ENCODE assay signal across 12 mouse cellular contexts in the genomic region with DNA sequence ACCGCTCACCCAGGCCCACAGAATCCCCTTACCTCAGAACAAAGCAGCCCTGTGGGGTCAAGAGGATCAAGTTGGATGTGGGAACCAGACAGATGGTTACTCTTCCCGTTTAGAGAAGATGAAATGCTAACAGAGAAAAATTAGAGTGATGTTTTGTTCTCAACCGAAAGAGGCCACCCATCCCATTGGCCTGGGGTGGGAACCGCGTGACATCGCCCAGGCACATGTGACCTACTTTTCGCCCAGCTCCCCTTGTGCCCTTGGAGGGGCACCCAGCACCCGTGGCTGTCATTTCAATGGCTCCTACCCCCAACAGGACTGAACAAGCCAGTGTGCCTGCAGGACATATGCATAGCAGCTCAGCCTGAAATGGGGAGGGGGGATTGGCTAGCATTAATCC.
"Had no signal": no experiment of that assay in that cellular context is flagged by ENCODE, and none has a peak within 500 bp of the region (broad histone marks: within the 10 kb centered on the region; RNA-seq: fewer than 3 reads in every experiment).

No protein-coding gene starts in this region.

- DNase-seq: left cerebral cortex, postnatal 4 days; liver; liver, embryonic 13.5 days; liver, postnatal 0 days; lung, adult 18-20 months; lung, adult 2 months; lung, embryonic 14.5 days; lung, postnatal 10 days; lung, postnatal 14 days; lung, postnatal 36 days; lung, postnatal 4 days; midbrain, embryonic 14.5 days had no signal
